Mouse (Mus musculus) cerebellum, adult 8-10 months (tissue): ENCODE measurements around the gene Gm10563.
"Not testable (repeated sequence)": the region's sequence is repeated elsewhere in the genome, so short reads cannot be mapped to it uniquely, and the experiment has no call there.

Experiments used
- DNase-seq: peaks from one replicate; pipeline ENCODE4 v3.0.0; 2022

Gm10563 gene

DNA sequence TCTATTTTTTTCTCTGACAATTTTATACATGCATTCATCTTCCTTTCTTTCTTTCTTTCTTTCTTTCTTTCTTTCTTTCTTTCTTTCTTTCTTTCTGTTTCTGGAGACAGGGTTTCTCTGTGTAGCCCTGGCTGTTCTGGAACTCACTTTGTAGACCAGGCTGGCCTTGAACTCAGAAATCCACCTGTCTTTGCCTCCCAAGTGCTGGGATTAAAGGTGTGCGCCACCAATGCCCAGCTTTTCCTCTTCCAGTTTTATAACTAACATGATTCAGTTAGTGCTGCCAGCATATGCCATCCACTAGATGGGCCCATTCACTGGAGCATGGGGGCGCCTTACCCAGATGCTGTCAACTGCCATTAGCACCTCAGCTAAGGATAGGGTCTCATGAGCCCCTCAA lies at the start of gene Gm10563:
Gene Gm10563, minus strand, starts transcription at position 101 of the 400 bp plus-strand sequence.
- not testable (repeated sequence) for DNase-seq

DNA sequence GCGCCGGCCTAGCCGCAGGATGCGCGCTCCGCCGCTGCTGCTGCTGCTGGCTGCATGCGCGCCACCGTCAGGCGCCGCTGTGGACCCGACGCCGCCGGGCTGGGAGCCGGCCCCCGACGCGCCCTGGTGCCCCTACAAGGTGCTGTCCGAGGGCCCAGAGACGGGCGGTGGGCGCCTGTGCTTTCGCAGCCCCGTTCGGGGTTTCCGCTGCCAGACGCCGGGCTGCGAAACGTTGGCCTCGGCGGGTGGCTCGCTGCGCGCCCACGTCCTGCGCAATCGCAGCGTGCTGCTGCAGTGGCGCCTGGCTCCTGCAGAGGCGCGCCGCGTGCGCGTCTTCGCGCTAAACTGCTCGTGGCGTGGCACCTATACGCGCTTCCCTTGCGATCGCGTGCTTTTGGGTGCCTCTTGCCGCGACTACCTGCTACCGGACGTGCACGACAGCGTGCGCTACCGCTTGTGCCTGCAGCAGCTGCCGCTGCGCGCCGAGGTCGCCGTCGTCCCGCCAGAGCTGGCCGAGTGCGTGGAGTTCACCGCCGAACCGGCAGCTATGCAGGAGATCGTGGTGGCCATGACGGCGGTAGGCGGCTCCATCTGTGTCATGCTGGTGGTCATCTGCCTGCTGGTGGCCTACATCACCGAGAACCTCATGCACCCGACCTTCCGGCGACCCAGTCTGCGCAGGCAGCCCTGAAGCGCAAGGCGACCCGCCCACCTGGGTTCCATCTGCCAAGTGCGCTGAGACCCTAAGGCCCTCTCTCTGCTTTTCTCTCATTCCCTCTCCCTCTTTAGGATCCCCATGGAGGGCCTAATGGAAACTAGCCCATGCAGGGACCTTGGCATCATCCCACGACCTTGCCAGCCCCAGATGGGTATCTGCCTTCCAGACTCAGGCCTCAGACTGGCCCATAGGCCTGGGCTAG lies 49.5 kb upstream of the Gm10563 start:
- DNase-seq = peak; percentile 72

DNA sequence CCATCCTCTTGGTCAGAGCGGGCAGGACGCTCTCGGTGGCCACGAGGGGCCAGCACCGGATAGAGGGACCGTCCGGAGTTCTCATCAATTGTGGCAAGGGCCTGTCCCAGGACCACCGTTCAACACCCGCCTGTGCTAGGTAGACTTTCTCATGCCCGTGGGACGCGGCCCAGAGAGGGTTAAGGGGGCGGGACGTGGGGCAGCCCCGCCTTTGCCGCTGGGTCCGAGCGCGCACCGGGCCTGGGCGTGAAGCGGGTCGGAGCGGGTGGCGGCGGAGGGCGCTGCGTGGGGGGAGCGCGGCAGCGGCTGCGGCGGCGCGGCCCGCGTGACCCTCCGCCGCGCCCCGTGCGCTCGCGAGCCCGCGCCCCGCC lies 48.9 kb upstream of the Gm10563 start, which contains the start of gene Fndc10:
Gene Fndc10, plus strand, starts transcription at position 232 of the 371 bp plus-strand sequence.
- peak; percentile 88 for DNase-seq

DNA sequence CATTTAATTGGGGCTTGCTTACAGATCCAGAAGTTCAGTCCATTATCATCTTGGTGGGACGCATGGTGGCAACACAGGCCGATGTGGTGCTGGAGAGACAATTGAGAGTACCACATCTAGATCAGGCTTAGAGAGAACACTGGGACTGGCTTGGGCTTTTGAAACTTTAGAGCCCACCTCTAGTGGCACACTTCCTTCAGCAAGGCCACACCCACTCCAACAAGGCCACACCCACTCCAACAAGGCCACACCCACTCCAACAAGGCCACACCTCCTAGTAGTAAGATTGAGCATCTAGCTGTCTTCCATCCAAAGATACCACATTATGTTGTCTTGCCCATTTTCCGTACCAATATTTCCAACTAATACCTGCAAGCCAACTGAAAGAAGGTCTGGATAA lies 47.2 kb upstream of the Gm10563 start:
- no peak for DNase-seq

DNA sequence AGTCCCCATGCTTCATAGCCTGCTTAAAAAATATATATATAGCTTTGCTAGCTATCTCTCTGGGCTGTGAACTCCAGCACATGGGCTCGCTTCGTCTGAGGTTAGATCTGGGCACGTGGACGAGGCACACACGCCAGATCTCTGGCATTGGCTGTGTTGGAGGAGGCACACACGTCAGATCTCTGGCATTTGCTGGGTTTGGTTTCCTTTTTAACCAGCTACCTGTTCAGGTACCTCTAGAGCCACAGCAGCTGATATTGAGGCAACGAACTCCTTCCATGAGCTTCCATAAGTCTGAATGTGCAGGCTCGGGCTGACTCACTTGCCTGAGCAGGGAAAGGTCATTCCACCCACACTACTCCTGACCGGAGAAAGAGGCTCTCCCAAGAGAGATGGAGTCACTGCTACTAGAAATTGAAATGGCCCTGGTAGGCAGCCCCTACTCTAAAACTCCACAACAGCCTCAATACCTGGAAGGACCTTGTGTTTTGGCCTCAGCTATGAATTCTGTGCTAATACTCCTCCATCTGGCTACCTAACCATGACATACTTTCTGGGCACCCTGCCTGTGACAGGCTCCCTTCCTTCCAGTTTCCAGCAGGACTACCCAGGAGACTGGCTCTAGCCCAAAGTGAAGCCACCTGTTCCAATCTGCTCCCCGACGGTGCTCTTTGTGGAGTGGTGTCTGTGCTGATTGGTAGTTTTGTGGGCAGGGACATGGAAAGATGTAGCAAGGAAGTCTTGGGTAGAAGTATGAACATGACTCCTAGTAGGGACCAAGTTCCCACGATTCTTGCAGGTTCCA lies 45.6 kb upstream of the Gm10563 start:
- peak; percentile 97 for DNase-seq

DNA sequence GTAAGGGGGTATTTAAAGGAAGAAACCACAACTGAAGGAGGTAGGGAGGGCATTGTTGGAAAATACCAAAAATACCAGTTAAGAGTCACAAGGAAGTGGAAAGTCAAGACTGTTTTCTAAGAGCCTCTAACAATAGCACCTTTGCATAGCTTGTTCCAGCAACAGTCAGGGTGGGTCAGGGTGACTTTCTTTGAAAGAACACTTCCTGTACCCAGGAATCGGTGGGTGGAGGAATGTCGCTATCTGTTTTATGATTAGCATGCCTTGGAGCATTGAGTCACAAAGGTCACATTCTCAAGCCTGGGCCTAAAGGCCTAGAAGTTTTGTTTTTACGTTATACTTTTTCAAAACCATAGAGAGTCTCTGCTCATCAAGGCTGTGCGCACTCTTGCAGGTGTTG lies 42.6 kb upstream of the Gm10563 start:
- not testable (repeated sequence) for DNase-seq

DNA sequence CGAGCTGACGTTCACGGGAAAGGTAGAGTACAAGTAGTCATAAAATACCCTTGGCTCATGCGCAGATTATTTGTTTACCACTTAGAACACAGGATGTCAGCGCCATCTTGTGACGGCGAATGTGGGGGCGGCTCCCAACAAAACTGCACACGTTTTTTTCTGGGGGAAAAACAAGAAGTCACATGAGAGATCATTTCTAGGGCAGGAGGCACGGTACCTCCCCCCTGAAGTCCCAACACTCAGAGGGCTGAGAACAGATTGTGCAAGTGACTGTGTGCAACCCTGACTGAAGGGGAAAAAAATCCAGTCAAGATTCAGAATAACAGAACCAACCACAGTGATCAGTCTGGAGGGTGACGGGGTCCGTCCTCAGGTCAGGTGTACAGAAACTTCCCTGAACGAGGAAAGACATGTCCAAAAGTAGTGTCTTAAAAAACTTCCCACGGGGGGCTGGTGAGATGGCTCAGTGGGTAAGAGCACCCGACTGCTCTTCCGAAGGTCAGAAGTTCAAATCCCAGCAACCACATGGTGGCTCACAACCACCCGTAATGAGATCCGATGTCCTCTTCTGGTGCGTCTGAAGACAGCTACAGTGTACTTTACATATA lies 38.6 kb upstream of the Gm10563 start:
- DNase-seq = not testable (repeated sequence)

DNA sequence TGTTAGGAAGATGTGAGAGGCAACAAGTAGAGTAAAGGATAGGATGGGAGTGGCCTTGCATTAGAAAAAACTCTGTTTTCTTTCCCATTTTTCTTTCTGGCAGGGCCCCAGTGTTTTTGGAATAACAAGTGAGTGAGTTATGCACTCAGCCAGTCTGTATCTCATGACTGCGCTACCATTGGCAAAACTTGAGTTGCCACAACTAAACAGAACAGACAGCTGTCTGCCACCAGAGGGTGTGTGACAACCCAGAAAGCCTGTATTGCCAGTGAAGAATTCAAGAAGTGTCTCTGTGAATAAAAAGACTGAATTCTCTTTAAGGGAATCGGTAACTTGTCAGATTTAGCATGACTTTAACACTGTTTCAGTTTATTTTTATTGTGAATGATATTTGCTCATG lies 30.8 kb upstream of the Gm10563 start:
- DNase-seq = no peak

DNA sequence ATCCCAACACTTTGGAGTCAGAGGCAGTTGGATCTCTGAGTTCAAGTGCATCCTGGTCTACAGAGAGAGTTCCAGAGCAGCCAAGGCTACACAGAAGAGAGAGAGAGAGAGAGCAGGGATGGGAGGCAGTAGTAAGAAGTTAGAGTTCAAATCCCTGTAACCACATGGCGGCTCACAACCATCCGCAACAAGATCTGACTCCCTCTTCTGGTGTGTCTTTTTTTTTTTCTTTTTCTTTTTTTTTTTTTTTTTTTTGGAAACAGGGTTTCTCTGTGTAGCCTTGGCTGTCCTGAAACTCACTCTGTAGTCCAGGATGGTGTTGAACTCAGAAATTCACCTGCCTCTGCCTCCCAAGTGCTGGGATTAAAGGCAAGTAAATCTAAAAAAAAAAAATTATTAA lies 26.9 kb upstream of the Gm10563 start:
- no peak for DNase-seq

DNA sequence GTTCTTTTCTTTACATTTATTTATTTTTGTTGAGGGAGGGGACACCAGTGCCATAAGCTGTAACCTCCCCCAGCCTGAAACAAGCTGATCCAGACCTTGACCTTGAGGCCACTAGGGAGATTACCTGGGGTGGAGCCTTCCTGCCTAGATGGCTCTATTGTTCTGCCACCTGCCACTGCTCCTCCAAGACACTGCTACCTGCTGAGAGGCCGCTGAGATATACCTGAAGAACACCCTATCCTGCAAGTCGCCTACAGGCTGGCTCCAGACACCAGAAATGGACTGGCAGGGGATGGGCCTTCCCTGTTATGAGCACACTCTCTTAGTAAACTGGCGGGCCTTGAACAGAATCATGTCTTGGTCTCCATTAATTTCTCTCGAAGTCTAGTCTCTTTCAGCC lies 25.0 kb upstream of the Gm10563 start:
- not testable (repeated sequence) for DNase-seq

DNA sequence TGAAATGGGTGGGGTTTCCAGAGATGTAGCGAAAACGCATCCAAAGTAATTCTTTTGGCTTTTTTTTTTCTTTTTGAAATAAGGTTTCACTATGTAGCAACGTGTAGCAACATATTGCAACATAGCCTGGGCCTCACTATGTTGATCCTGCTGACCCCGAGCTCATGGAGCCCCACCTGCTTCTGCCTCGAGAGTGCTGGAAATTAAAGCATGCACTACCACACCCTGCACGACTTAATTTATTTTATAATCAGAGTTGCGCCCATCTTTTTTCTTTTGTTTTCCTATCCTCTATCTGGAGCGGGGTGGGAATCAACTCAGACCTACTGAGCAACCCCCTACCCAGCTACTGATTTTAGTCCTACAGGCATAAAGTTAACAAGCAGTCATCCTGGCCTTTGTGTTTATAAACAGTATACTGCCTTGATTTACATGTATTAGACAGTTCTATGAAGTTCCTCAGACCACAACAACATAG lies 24.4 kb upstream of the Gm10563 start:
- DNase-seq = no peak

DNA sequence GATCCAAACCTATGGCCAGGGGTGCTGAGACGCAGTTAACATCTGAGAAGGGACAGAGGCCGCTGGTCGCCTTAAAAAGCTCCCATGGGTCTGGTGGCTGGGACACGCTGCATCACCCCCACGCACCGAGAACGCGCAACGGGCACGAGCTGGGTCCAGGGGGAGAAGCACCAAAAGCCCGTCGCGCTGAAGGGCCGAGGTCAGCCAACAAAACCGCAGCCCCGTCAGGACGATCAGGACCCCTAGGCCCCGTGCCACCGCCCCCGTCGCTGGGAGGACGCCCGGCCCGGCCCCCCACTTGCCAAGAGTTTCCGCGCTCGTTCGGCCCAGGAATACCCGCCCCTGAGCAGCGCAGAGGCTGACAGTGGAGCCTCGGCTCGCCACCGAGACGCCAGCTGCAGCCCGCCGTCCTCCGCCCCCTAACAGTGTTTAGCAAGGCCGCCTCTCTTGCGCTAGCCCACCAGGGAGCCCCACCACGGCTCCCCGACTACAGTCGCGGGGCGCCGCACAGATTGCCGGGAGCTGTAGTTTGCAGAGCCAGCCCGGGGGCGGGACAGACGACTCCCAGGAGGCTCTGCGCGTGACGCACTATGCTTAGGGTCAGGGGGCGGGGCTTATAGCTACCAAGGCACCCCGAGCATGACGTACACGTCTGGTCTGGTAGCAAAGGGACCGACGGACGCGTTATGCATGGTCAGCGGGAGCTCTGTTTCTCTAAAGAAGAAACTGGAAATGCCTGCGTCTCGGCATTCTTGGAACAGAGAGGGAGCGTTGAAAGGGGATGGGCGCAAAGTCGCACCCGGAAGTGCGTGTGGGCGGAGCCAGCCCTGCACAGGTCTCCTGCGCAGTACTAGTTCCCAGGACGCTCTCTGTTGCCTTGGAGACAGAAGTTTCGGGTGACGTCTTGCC lies 23.7 kb upstream of the Gm10563 start, which contains the start of gene Mib2:
Gene Mib2, minus strand, starts transcription at position 510 of the 909 bp plus-strand sequence.
- DNase-seq = peak; percentile 99

DNA sequence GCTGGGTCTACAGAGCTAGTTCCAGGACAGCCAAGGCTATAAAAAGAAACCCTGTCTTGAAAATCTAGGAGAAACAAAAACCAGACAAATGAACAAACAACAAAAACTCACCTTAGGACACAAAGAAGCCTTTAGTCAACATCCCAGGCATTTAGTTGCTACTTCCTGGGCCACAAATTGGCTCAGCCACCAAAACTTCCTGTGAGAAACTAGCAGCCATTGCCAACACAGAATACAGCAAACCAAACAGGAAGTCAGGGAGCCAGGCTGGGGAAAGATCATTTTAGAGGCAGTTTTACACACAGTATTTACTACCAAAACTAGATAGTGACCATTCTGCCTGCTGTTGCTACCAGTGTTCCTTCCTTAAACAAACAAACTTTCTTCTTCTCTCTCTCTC lies 21.7 kb upstream of the Gm10563 start:
- no peak for DNase-seq

DNA sequence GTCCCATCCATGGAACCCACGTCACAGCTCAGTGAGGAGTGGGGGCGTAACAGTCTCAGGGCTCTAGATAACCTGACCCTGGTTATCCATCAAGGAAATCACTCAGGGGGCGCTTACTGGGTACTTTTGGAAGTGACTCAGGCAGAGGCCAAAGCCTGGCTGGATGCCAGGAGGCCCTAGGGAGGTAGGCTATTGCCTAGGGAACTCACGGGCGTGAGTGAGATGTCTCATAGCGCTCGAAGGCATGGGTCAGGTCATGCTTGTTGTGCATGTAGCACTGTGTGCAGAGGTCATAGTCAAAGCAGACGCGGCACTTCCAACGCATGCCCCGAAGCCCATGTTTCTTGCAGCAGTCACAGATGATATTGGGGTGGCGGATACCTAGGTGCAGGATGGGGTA lies 15.4 kb upstream of the Gm10563 start:
- DNase-seq = no peak

DNA sequence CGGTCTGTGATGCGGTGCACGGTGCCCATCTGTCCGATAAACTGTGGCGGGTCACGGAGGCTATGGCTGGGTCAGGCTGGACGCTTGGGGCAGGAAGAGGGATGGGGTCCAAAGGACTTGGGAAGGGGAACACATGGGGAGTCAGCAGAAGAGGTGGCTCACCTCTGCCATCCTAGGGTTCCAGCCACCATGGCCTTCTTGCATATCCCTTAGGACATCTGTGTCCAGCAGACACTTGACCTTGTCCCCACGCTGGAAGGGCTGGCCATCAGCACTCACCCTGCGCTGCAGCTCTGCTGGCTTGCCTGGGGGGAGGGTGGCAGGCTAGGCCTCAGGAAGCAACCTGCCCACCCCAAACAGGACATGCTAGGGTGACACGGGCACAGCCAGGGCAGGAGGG lies 13.8 kb upstream of the Gm10563 start:
- DNase-seq = no peak

DNA sequence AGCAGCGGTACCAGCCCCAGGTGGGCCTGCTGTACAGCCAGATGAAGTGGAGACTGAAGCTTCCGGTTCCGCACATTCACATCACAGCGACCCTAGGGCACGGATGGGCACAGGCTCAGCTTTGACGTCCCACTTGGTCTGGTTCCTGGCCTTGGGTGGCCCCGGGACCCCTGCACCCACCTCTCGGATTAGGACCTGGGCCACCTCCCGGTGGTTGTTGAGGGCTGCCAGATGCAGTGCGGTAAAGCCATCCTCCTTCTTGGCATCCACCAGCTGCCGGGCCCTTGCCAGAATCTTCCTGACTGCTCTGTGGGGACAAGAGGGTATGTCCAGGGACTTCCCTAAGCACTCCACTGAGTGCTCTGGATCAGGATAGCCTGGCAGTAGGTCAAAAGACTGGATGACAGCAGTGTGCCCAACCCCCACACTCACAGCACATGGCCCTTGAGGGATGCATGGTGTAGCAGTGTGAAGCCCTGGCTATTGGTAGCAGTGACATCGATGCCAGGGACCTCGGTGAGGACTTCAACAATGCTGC lies 11.1 kb upstream of the Gm10563 start:
- DNase-seq = peak; percentile 45

DNA sequence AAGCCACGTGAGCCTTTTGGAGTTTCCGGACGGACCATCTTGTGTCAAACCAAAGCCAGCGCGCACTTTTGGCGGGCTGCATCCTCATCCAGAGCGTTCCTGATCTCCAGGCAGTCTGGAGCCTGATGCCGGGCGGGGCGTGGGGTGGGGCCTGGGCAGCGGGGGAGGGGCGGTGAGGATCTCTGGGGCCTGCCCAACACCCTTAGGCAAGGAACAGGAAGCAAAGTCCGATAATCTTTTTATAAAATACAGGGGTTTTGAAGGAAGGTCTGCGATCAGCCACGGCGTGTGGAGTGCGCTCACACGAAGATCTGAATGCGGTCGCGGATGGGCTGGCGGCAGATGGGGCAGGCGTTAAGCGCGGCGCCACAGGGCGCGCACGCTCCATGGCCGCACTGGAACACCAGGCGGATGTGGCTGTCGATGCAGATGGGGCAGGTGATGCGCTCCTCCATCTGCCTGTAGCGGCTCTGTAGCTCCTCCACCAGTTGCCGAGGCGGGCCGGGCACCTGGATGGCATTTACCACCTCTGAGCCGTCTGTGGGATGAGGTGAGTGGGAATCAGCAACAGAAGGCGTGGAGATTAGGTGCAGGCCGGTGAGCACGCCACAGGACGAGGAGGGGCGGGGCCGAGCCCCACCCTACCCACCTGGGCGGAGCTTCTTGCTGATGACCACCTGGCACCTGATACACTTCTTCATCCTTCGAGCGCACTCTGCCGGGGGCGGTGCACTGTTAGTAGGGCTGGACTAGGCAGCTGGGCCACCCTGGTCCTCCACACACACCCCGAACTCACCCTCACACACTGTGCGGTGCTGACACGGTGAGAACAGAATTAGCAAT lies 9.5 kb upstream of the Gm10563 start:
- peak; percentile 71 for DNase-seq

DNA sequence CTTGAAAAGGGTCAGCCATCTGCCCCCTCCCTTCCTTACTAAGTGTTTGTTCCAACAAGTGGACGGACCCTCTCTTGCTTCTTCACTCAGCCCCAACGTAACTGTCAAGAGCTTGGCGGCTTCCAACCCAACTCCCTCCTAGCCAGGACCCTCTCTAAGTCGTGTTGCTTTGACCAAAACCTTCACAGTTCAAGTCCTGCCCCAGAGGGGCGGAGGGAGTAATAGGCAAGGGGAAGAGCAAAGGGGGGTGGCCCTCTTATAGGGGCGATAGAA lies 8.9 kb upstream of the Gm10563 start:
- DNase-seq = no peak

DNA sequence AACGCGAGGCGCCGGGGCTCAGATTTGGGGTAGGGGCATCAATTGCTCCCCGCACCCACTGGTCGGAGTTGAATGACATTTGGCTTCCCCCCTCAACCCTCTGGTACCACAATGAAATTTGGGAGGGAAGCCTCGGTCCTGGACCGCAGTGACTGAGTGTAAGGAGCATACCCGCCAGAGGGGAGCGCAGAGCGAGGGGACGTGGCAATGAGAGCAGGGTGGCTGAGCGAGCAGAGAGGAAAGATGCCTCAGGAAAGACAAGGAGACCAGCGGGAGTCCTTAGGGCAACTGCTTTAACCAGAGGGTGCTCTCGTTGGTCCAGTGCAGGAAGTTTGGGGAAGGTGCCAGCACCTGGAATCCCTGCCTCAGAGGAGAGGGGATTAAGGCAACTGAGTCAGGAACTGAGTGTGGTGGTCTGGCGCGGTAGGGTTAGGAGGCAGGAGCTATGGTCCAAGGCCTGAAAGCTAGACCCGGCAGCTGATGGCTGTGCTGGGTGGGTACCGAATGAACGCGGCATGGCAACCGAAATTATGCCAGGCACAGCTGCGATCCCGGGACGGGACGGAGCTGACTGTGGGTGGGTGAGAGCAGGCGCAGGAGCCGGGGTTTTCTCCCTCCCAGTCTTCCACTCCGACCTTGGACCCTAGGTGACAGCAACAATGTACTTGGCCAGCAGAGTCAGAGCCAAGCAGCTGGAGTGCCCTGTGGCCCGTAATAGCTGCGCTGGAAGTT lies 8.4 kb upstream of the Gm10563 start:
- DNase-seq = peak; percentile 65

DNA sequence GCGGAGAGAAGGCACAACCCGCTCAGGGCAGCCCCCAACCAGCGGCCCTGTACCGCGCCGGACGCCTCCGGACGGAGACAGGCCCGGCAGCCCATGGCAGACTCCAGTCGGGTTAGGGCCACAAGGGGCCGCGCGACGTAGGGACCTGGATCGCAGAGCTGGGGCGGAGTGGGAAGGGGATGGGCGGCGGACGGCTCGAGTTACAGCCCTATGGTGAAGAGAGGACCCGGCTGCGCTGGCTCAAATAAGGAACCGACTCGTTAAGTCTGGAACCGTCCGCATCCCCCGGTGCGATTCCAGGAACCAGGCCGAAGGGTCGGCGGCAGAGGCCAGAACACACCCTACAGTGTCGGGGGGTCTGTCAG lies 7.9 kb upstream of the Gm10563 start, which contains the start of gene Mmp23:
Gene Mmp23, minus strand, starts transcription at position 299 of the 365 bp plus-strand sequence.
- no peak for DNase-seq
